Comparison of ENCODE assay signal across 8 mouse cellular contexts in the genomic region with DNA sequence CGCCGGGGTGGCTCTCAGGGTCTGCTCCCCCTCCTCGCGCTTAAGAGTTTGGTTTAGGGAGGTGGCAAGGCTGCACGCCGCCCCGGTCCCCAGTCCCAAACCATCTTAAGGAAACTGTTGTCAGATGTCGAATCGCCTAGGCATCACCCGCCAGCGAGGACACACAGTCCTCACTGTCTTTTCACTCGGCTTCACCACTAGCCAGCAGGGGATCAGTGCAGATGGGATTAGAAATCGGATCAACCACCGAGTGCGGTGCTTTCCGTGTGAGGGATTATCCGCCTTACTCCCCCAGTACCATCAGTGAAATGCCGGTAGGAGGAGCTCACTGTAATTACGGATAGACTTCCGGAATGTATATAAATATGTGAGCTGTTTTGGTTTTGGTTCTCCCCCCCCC. TPM values are rescaled to one million over a fixed set of nuclear protein-coding genes. Genes with fewer than 3 reads are reported as not detected.
A peak's percentile ranks its signal among the peaks of the same experiment; 100 is the strongest.
DNase-seq lines count a peak whose midpoint lies in the region; ATAC-seq and TF ChIP-seq lines count a peak whose summit lies in the region.

No protein-coding gene starts in this region.

- H3K27me3 ChIP-seq in neural tube, embryonic 11.5 days (ENCODE audit: control insufficient read depth, insufficient read depth, low read length), result no peaks in the 10 kb centered on the region
- no peaks in the 10 kb centered on the region for H3K27me3 ChIP-seq in embryonic facial prominence, embryonic 12.5 days
- no peaks in the 10 kb centered on the region for H3K27me3 ChIP-seq in intestine, postnatal 0 days (replicated peaks; ENCODE audit: control insufficient read depth, insufficient read depth, low read length)

- under 1% methylated on average over 20 of the region's 20 CpGs for WGBS in neural tube, embryonic 11.5 days
- WGBS in embryonic facial prominence, embryonic 12.5 days, result under 1% methylated on average over 20 of the region's 20 CpGs
- under 1% methylated on average over 20 of the region's 20 CpGs for WGBS in intestine, postnatal 0 days

- H3K4me3 ChIP-seq in neural tube, embryonic 11.5 days (ENCODE audit: low read depth, low read length), result peak overlapping the region; percentile 74
- H3K4me3 ChIP-seq in embryonic facial prominence, embryonic 12.5 days, result peak overlapping the region; percentile 87
- H3K4me3 ChIP-seq in intestine, postnatal 0 days (ENCODE audit: low read depth, low read length), result peak overlapping the region; percentile 99

- ATAC-seq in neural tube, embryonic 11.5 days (ENCODE audit: insufficient read depth, low FRiP score, low TSS enrichment), result no peak; the same call in 1 of the 2 replicates
- ATAC-seq in embryonic facial prominence, embryonic 12.5 days (ENCODE audit: insufficient number of reproducible peaks, insufficient read depth, low FRiP score, low TSS enrichment), result peak; percentile 17
- no peak for ATAC-seq in intestine, postnatal 0 days
- 0 out of 2 replicates have a peak, but pooled peaks have one; percentile 6 for ATAC-seq in monocyte, adult 5-6 weeks (replicated peaks; ENCODE audit: insufficient number of reproducible peaks, low FRiP score, low TSS enrichment, poor library complexity, severe bottlenecking)

- peak overlapping the region; percentile 86 for H3K9ac ChIP-seq in neural tube, embryonic 11.5 days (ENCODE audit: low read length)
- H3K9ac ChIP-seq in embryonic facial prominence, embryonic 12.5 days, result peak overlapping the region; percentile 87
- peak overlapping the region; percentile 83 for H3K9ac ChIP-seq in intestine, postnatal 0 days (ENCODE audit: low read depth, low read length)

- H3K27ac ChIP-seq in neural tube, embryonic 11.5 days (ENCODE audit: low read depth, low read length), result peak overlapping the region; percentile 90
- H3K27ac ChIP-seq in embryonic facial prominence, embryonic 12.5 days, result peak overlapping the region; percentile 93
- H3K27ac ChIP-seq in intestine, postnatal 0 days (ENCODE audit: low read depth, low read length), result peak overlapping the region; percentile 95

- H3K4me2 ChIP-seq in neural tube, embryonic 11.5 days (ENCODE audit: low read depth), result peak overlapping the region; percentile 69
- peak overlapping the region; percentile 69 for H3K4me2 ChIP-seq in embryonic facial prominence, embryonic 12.5 days (replicated peaks)
- peak overlapping the region; percentile 83 for H3K4me2 ChIP-seq in intestine, postnatal 0 days (replicated peaks; ENCODE audit: low read depth)

- peaks cover 2% of the 10 kb centered on the region; the same call in 1 of the 2 replicates for H3K4me1 ChIP-seq in neural tube, embryonic 11.5 days (ENCODE audit: control insufficient read depth, insufficient read depth, low read length)
- peaks cover 4% of the 10 kb centered on the region for H3K4me1 ChIP-seq in embryonic facial prominence, embryonic 12.5 days
- no peaks in the 10 kb centered on the region for H3K4me1 ChIP-seq in intestine, postnatal 0 days (replicated peaks; ENCODE audit: control insufficient read depth, insufficient read depth, low read length)

- no peak for DNase-seq in neural tube, embryonic 11.5 days (ENCODE audit: low spot score)
- DNase-seq in neural tube, embryonic 10.5 days (ENCODE audit: extremely low spot score, low spot score), result no peak
- peak; percentile 80 for DNase-seq in R1 (ENCODE audit: low read depth, low spot score)
- DNase-seq in gastrocnemius, postnatal 25 days, result no peak
- DNase-seq in adrenal gland, adult 8-10 months, result no peak

- peak; percentile 45 for TF ChIP-seq CTCF in intestine, postnatal 0 days (IDR thresholded peaks at IDR 0.05; ENCODE audit: low read depth)

- no peaks in the 10 kb centered on the region for H3K36me3 ChIP-seq in neural tube, embryonic 11.5 days (ENCODE audit: control insufficient read depth, insufficient read depth, low read length)
- H3K36me3 ChIP-seq in embryonic facial prominence, embryonic 12.5 days, result no peaks in the 10 kb centered on the region
- no peaks in the 10 kb centered on the region; the same call in 1 of the 2 replicates for H3K36me3 ChIP-seq in intestine, postnatal 0 days (ENCODE audit: control insufficient read depth, insufficient read depth)

- no peaks in the 10 kb centered on the region for H3K9me3 ChIP-seq in neural tube, embryonic 11.5 days (ENCODE audit: control insufficient read depth, low read length)
- H3K9me3 ChIP-seq in embryonic facial prominence, embryonic 12.5 days, result no peaks in the 10 kb centered on the region
- H3K9me3 ChIP-seq in intestine, postnatal 0 days (ENCODE audit: control insufficient read depth), result no peaks in the 10 kb centered on the region

RNA-seq across cellular contexts. Expression of gene Ing2, which starts 0.4 kb away (rescaled TPM):
- 11.4 and 11.6 TPM in 2 replicates for polyA plus RNA-seq in neural tube, embryonic 11.5 days (2014; fragmentation: Nextera tagmentation; extraction: Ambion mirVana)
- 16.6 and 18.9 TPM in 2 replicates for polyA plus RNA-seq in embryonic facial prominence, embryonic 12.5 days (2016; fragmentation: Nextera tagmentation; extraction: Ambion mirVana)
- polyA plus RNA-seq in intestine, postnatal 0 days (2015; fragmentation: Nextera tagmentation; extraction: Ambion mirVana), result 12.6 and 13.4 TPM in 2 replicates
- 32.9 to 78.1 TPM (median 39.0 TPM) in 3 replicates for total RNA-seq in monocyte, adult 5-6 weeks (2017)
- total RNA-seq in gastrocnemius, postnatal 25 days (2021), result 10 to 100 TPM in 1 of 2 experiments, 1 to 10 TPM in 1; 9.6 to 13.0 TPM
- total RNA-seq in adrenal gland, adult 8-10 months (2022), result 10 to 100 TPM; 17.4 to 21.0 (median 19.7) TPM

RNA-seq across cellular contexts. Expression of gene Cdkn2aip, which starts 37.9 kb away (rescaled TPM):
- polyA plus RNA-seq in neural tube, embryonic 11.5 days (2014; fragmentation: Nextera tagmentation; extraction: Ambion mirVana), result 42.6 and 43.6 TPM in 2 replicates
- 32.6 and 33.5 TPM in 2 replicates for polyA plus RNA-seq in embryonic facial prominence, embryonic 12.5 days (2016; fragmentation: Nextera tagmentation; extraction: Ambion mirVana)
- 15.3 and 15.4 TPM in 2 replicates for polyA plus RNA-seq in intestine, postnatal 0 days (2015; fragmentation: Nextera tagmentation; extraction: Ambion mirVana)
- total RNA-seq in monocyte, adult 5-6 weeks (2017), result 33.0 to 35.9 TPM (median 35.4 TPM) in 3 replicates
- 1 to 10 TPM; 4.4 to 4.7 TPM for total RNA-seq in gastrocnemius, postnatal 25 days (2021)
- total RNA-seq in adrenal gland, adult 8-10 months (2022), result 10 to 100 TPM; 12.9 to 14.0 (median 13.4) TPM

Comparison
In these comparisons a context has a peak if more than half of its experiments do, and no peak if none do; other contexts are left out.
1. ATAC-seq: peak in embryonic facial prominence, embryonic 12.5 days (single experiment) and monocyte, adult 5-6 weeks (single experiment); none in neural tube, embryonic 11.5 days (single experiment) and intestine, postnatal 0 days (single experiment).
2. Peak in every context shown above with its lines, with median percentiles within 50 percentile points of each other: H3K27ac ChIP-seq, H3K4me2 ChIP-seq, H3K4me3 ChIP-seq and H3K9ac ChIP-seq.